Mouse (Mus musculus): ENCODE data around the gene Dnah11.

Gene Dnah11

GRCm38 (mm10) chr12:118085291-118085690, 113.6 kb downstream of the Dnah11 start:
- no peak for DNase-seq (ENCODE audit: low spot score in 2 of 2)

- no peak for DNase-seq (ENCODE audit: low spot score in 2 of 2)
Observed at GRCm38 (mm10) chr12:118084806-118085205, 114.0 kb downstream of the Dnah11 start.

DNA sequence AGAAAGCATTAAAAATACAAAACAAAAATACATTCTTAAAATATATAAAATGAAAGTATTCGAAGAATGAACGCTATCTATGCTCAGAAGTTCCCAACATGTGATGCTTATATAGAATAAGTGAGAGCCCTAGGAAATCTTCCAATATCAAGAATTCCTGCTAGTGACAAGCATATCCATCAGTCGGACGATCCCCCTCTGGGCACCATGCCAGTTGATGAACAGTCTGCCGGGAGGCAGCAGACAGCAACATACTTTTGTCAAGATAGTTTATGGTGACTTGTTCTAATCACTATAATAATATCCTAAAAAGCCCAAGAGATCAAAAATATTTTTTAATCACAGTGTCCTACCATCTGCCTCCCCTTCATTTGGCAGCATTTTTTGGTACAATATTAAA, 114.7 kb downstream of the Dnah11 start:
- DNase-seq (ENCODE audit: low spot score in 2 of 2) = no peak

- no peak for DNase-seq (ENCODE audit: low spot score in 2 of 2)
Observed at GRCm38 (mm10) chr12:118080441-118080840, 118.4 kb downstream of the Dnah11 start.

GRCm38 (mm10) chr12:118078434-118078989, 120.3 kb downstream of the Dnah11 start:
- DNase-seq (ENCODE audit: low spot score in 2 of 2) = no peak

DNA sequence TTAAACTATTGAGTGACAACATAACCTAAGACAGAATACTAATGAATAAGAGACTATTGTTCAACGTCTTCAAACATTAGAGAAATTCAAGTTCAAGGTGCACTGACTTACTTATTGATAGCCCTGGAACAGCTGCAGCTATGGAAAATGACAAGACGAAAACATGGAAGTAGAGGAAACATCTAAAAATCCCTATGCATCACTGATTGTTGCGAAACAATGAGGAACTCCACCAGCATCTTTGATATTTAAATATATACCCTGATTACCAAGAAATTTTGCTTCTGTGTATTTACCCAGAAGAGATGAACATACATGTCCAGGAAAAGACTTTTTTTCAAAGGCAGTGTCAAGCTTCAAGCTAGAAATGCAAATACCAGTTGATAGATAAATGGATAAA, 122.0 kb downstream of the Dnah11 start:
- DNase-seq (ENCODE audit: low spot score in 2 of 2) = no peak

- no peak for DNase-seq (ENCODE audit: low spot score in 2 of 2)
Observed at GRCm38 (mm10) chr12:118072181-118072872, 126.5 kb downstream of the Dnah11 start.

- no peak for DNase-seq (ENCODE audit: low spot score in 2 of 2)
Observed at GRCm38 (mm10) chr12:118071667-118072066, 127.2 kb downstream of the Dnah11 start.

GRCm38 (mm10) chr12:118068785-118069184, 130.1 kb downstream of the Dnah11 start:
- no peak for DNase-seq (ENCODE audit: low spot score in 2 of 2)

DNA sequence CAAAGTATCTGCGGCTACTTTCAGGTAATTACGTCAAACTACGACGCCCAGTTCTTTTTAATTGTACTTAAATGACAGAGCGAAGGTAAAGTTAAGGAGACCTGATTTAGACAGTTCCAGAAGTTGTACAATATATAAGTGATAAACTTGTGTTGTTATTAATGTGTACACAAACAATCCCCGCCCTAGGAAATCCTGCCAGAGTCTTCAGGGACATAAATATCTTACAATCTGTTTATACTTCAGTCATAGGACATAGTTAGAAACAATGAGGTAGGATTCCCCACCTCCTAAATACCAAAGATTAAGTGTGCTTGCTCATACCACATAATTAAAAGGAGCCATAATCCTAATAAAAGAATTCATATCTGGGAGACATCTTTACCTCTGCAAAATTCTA, 136.5 kb downstream of the Dnah11 start:
- no peak for DNase-seq (ENCODE audit: low spot score in 2 of 2)

- no peak for DNase-seq (ENCODE audit: low spot score in 2 of 2)
Observed at GRCm38 (mm10) chr12:118056876-118057275, 142.0 kb downstream of the Dnah11 start.

GRCm38 (mm10) chr12:118045381-118045780, 153.5 kb downstream of the Dnah11 start:
- DNase-seq (ENCODE audit: low spot score in 2 of 2) = no peak

DNA sequence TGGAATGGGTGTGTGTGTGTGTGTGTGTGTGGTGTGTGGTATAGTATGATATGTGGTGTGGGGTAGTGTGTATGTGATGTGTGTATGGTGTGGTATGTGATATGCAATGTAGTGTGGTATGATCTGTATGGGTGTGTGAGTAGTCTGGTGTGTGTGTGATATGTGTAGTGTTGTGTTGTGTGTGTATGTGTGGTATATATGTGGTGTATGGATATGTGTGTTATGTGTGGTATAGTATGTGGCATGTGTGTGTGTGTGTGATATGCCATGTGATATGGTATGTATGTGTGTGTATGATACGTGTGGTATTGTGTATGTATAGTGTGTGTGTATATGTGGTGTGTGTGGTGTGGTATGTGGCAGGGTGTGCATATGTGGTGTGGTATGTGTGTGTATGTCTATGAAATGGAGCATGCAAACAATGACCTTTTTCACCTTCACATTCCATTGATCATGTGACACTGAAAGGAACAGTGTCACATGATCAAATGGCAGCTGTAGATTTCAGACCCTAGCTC, 155.7 kb downstream of the Dnah11 start:
- no peak for DNase-seq (ENCODE audit: low spot score in 2 of 2)

- DNase-seq (ENCODE audit: low spot score in 2 of 2) = no peak
Observed at GRCm38 (mm10) chr12:118042196-118042595, 156.6 kb downstream of the Dnah11 start.

GRCm38 (mm10) chr12:118034990-118035389, 163.9 kb downstream of the Dnah11 start:
- DNase-seq (ENCODE audit: low spot score in 2 of 2) = no peak

DNA sequence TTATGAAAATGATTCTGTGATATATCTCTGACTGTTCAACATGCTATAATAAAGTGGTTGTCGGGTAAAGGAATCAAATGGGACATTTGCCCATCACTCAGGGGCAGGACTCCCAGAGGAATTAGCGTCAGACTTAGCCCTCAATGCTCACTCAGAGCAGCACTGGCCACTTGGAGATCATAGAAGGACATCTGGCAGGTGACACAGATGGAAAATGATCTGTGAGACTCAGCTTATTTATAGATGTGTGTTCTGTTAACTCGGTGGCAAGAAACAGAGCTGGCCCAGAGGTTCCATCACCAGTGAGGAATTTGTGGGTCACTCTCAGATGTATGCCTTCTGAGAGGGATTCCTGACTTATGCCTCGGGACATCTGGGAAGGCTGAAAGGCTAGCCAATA, 173.1 kb downstream of the Dnah11 start:
- no peak for DNase-seq (ENCODE audit: low spot score in 2 of 2)

DNA sequence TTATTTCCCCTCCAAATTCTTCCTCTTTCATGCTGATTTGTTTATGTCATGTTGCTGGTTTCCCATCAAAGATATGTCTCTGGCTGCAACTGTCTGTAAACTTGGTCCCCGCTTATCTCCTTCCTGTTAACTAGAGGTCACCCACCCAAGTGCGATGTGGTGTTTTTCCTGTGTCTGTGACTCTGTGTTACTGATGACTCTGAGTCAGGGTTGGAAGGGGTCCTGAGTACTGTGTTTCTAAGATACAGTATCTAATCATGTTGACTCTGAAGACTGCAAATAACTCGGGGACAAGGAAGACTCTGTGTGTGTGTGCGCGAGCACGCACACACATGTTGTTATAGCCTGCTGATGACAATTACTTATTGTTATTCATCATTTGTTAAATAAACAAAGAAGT, 179.9 kb downstream of the Dnah11 start:
- DNase-seq (ENCODE audit: low spot score in 2 of 2) = no peak

DNA sequence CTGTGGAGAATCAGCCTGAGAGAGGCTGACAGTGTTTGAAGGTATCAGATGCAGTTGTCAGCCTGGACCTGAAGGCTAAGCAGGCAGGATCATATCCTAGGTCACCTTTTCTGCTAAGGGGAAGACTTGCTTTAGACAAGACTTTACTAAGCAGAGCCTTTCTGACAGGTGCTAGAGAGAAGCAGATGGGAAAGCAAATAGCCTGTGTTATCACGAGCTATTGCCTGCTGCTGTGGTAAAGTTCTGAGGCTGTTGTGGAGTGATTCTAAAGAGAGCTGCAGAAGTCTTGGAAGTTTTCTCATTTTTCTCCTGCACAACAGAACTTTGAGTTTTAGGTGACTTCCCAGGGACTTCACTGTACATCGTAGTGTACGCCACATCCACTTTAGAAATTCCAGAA, 185.0 kb downstream of the Dnah11 start:
- DNase-seq (ENCODE audit: low spot score in 2 of 2) = no peak

DNA sequence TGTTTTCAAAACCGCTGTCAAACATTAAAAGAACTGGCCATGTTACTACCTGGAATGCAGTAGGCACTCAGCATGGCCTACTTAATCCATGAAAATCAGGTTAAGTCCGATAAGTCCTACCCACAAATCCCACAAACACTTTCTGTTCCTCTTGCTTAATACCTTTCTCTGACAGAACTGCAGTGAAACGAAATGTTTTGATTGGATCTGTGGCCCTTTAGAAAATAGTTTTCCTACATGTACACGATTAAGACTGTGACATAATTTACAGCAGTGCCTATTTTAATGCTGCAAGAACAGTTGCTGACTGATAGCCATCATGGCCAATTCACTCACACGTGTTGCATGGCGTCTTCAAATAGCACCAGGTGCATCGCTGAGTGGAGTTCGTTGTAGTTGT, 186.9 kb downstream of the Dnah11 start:
- no peak for DNase-seq (ENCODE audit: low spot score in 2 of 2)

- peak; percentile 1 to 11 for DNase-seq (ENCODE audit: low spot score in 2 of 2)
Observed at GRCm38 (mm10) chr12:117994938-117995337, 203.9 kb downstream of the Dnah11 start.

DNA sequence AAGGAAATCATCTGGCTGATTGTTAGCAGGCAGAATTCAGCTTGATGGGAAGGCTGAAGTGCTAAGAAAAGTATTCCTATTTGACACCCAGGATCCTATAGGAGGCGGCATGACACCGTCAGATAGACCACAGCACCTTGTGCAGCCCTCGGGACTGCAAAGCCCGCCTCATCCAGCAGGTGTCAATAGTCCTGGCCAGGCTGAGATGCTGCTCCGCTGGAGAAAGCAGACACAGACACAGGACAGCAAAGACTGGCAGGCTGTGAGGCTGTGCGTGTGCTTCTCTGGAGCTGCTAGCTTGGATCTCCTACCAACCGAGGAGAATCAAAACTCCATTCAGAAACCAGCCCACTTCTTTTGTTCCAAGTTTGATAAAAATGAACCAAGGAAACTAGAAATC, 205.3 kb downstream of the Dnah11 start:
- peak; percentile 70 to 71 for DNase-seq (ENCODE audit: low spot score in 2 of 2)

DNA sequence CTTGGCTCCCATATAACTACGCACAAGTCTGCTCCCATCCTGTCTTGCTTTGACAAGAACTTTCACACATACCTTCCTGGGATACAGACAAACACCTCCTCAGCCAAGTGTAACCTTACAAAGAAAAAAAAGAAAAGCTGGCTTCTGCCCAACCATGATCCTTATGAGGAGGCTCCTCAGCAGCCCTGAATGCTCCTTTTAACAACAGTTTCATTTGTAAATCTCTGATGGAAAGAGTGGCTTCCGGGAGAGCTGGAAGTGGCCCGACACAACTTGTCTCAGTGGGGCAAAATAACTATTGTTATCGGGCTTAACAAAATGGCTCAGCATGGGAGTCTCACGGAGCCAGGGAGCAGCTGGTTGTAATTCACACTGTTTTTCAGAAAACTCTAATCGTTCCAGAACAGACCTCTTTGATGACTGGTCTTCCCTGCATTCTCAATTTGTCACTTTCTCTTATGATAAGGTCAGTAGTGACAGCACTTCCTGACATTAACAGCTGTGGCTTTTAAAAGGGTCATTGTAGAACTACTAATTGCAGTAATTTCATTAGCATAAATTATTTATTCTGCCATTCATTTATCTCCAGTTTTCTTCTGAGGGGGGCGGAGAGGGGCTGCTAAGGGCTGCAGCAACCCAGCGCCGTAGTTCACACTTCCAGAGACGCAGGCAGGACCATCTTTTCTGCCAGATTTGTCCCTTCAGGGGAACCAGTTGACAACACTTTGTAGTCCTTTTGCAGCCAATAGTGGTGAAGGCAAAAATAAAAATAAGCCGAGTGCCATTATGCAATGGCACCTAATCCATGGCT, 209.6 kb downstream of the Dnah11 start:
- no peak for DNase-seq (ENCODE audit: low spot score in 2 of 2)

GRCm38 (mm10) chr12:117980315-117980714, 218.5 kb downstream of the Dnah11 start:
- no peak for DNase-seq (ENCODE audit: low spot score in 2 of 2)
